Mouse (Mus musculus) layer of hippocampus, adult 8-10 months (tissue): ENCODE measurements at regions not wholly inside any gene's neighbourhood (a gene's known extent, or its start where the extent isn't known, plus 50 kb on each side); places are given as distances from the start of the nearest gene placed in this dataset.

Experiments used
- DNase-seq, 2 experiments: peaks; one replicate each; pipeline ENCODE4 v3.0.0; 2022; ENCODE audit warnings: low spot score in 2 of 2

- DNase-seq: no peak
Observed at GRCm38 (mm10) chr3:78412669-78413419, 873.5 kb downstream of the Rapgef2 start.

- no peak for DNase-seq
Observed at GRCm38 (mm10) chr3:78411395-78411794, 874.9 kb downstream of the Rapgef2 start.

GRCm38 (mm10) chr3:78409237-78409636, 877.1 kb downstream of the Rapgef2 start:
- DNase-seq: no peak

GRCm38 (mm10) chr3:78405760-78406467, 880.4 kb downstream of the Rapgef2 start:
- DNase-seq: no peak

- peak; percentile 23 to 52 for DNase-seq
Observed at GRCm38 (mm10) chr3:78358377-78358776, 927.9 kb downstream of the Rapgef2 start.

- DNase-seq: no peak
Observed at GRCm38 (mm10) chr3:78339891-78340290, 946.4 kb downstream of the Rapgef2 start.

GRCm38 (mm10) chr3:78311630-78312406, 974.5 kb downstream of the Rapgef2 start:
- no peak for DNase-seq

GRCm38 (mm10) chr3:78300506-78300905, 985.8 kb downstream of the Rapgef2 start:
- no peak for DNase-seq

GRCm38 (mm10) chr3:78291894-78292293, 994.4 kb downstream of the Rapgef2 start:
- DNase-seq: no peak

- DNase-seq: peak in 1 of 2 experiments; percentile 3
Observed at GRCm38 (mm10) chr3:78284071-78284470, 1002.2 kb downstream of the Rapgef2 start.

GRCm38 (mm10) chr3:78236920-78237319, 1049.4 kb downstream of the Rapgef2 start:
- DNase-seq: peak in 1 of 2 experiments; percentile 2

- no peak for DNase-seq
Observed at GRCm38 (mm10) chr3:78209729-78210128, 1076.6 kb downstream of the Rapgef2 start.

- no peak for DNase-seq
Observed at GRCm38 (mm10) chr3:78162601-78163000, 1123.7 kb downstream of the Rapgef2 start.

GRCm38 (mm10) chr3:78158450-78158849, 1127.9 kb downstream of the Rapgef2 start:
- peak; percentile 8 to 18 for DNase-seq
